Mouse (Mus musculus): ENCODE results near the gene Atpif1. TPM values are rescaled to one million over a fixed set of nuclear protein-coding genes. Genes with fewer than 3 reads are reported as not detected.

Atpif1 gene
- total RNA-seq, 1 experiment from 2014 or later: 1,217 TPM

DNA sequence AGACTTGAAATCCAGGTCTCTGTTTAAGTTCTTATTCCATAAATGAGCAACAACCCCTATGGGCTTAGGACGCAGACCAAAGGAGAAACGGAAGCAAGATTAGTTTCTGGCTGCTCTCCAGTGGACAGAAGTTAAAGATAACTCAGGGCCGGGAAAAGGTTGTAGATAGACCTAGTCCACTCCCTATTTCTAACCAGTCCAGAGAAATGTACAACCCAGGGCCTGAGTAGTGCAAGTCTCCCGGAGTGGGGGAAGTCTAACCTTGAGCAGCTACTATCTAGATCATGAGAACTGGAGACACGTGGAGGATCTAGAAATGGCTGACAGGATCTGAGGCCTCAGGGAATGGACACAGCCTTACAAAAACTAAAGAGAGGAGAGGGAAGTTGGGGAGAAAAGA is 963 bp downstream of the Atpif1 start:
- ATAC-seq (replicated peaks in 1 of 2; ENCODE audit: insufficient read depth in 1 of 2, low FRiP score in 2 of 2, low TSS enrichment in 1 of 2, low read depth in 1 of 2, poor library complexity in 2 of 2, severe bottlenecking in 2 of 2): no peak

DNA sequence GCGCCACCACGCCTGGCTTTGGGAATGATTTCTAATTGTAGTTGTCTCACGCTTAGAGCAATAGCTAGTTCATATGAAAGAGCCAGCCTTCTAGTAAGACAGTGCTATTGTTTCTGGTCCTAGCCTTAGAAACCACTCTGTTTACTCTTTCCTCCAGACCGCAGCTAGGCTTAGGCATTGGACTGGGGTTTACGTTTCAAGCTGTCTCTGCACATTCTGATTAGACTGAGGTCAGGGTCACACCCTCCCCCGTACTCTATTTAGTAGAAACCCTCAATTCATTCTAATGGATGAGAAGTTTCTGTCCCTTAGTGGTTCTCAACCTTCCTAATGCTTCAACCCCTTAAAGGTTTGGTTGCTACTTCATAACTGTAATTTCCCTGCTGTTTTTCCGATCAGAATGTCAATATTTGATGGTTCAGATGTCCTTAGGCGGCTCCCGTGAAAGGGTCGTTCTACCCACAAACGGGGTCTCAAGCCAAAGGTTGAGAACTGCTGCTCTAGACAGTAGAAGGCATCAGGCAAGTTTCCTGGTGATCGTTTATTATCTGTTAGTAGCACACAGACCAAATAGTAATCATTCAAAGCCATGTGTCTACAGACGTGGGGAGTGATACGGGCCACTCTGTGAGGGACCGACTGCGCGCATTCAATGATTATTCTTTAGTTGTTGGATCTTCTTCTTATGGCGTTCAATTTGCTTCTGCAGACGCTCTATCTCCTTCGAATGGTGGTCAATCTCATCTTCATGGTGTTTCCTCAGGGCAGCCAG is 3.2 kb downstream of the Atpif1 start:
- ATAC-seq (replicated peaks in 1 of 2; ENCODE audit: insufficient read depth in 1 of 2, low FRiP score in 2 of 2, low TSS enrichment in 1 of 2, low read depth in 1 of 2, poor library complexity in 2 of 2, severe bottlenecking in 2 of 2): no peak

DNA sequence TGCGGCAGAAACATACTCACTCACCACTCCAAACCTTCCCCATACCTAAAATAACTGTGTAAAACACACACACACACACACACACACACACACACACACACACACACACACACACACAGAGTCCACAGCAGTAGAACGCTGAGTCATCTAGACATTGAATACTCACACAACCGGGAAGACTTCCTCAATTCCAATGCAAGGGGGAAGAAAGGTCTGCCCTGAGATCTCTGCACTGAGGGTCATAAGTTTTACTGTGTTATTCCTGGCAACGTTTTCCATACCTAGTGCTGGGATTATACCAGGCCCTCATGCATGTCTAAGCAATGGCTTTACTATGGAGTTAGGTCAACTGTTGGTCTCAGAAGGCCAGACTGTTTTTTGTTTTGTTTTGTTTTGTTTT is 4.1 kb downstream of the Atpif1 start:
- no peak for ATAC-seq (replicated peaks in 1 of 2; ENCODE audit: insufficient read depth in 1 of 2, low FRiP score in 2 of 2, low TSS enrichment in 1 of 2, low read depth in 1 of 2, poor library complexity in 2 of 2, severe bottlenecking in 2 of 2)

DNA sequence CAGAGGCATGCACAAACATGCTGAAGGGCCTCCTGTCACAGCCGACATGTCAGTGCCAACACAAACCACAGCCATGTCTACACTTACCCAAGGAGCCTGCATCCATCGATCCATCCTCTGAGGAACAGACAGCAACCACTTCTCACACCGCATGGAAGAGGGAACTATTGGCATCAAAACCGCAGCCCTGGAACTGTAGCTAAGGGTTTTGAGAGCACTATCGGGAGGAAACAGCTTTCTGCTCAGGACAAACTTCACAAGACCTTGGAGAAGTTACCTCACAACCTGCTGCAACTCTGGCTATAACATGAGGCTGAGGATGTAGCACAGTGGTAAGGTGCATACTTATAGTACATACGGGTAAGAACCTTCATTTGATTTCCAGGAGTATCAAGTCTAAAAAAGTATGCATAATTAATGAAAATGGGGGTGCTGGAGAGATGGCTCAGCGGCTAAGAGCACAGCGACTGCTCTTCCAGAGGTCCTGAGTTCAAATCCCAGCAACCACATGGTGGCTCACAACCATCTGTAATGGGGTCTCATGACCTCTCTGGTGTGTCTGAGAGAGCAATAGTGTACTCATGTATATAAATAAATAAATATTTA is 5.4 kb downstream of the Atpif1 start:
- peak; percentile 51 to 72 for ATAC-seq (replicated peaks in 1 of 2; ENCODE audit: insufficient read depth in 1 of 2, low FRiP score in 2 of 2, low TSS enrichment in 1 of 2, low read depth in 1 of 2, poor library complexity in 2 of 2, severe bottlenecking in 2 of 2)

DNA sequence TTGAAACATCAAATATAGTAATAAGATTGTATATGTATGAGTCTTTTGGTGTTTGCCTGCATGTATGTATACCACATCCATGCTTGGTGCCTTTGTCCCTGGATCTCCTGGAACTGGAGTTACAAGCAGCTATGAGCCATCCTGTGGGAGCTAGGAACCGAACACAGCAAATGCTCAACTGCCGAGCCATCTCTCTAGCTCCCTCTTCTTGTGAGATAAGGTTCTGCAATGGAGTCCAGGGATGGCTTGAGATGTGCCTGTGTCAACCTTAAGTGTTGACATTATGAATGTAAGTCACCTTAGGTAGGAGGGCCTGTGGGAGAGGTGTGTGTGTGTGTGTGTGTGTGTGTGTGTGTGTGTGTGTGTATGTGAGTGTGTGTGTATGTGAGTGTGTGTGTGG is 6.8 kb downstream of the Atpif1 start:
- ATAC-seq (replicated peaks in 1 of 2; ENCODE audit: insufficient read depth in 1 of 2, low FRiP score in 2 of 2, low TSS enrichment in 1 of 2, low read depth in 1 of 2, poor library complexity in 2 of 2, severe bottlenecking in 2 of 2): no peak

DNA sequence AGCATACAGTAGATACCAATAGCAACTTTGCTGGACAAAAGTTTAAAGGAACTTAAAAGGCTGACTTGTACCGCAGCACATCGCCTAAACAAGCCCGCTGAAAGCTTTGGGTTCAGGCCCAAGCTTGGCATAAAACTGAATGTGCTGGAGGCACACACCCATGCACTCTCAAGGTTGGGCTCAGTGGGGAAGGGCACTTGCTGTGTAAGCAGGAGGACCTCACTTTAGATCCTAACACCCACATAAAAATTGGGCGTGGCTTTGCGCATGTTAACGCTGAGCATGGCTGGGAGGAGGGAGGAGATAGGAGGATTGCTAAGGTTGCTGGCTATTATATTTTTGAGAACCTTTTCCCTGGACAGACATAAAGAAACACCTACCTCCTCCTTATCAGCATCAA is 8.7 kb downstream of the Atpif1 start:
- ATAC-seq (replicated peaks in 1 of 2; ENCODE audit: insufficient read depth in 1 of 2, low FRiP score in 2 of 2, low TSS enrichment in 1 of 2, low read depth in 1 of 2, poor library complexity in 2 of 2, severe bottlenecking in 2 of 2): no peak

DNA sequence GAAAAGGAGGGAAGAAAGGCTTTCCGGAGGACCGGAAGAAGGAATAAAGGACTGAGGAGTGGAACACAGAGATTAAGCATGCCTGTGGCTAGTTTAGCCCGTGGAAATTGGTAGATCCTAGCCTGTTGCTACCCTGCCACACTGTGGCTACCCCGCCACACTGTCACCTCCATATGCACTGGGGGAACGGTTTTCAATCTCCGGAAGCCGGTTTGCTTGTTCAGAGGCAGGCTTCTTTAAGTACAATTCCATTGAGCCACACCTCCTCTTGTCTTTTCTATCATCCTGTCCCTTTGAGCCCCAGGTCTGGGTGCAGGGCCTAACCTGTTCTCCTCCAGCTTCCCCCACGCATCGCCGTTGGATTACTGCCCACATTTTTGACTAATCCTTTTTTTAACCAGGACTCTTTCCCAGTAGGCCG is 9.1 kb downstream of the Atpif1 start:
- no peak for ATAC-seq (replicated peaks in 1 of 2; ENCODE audit: insufficient read depth in 1 of 2, low FRiP score in 2 of 2, low TSS enrichment in 1 of 2, low read depth in 1 of 2, poor library complexity in 2 of 2, severe bottlenecking in 2 of 2)

DNA sequence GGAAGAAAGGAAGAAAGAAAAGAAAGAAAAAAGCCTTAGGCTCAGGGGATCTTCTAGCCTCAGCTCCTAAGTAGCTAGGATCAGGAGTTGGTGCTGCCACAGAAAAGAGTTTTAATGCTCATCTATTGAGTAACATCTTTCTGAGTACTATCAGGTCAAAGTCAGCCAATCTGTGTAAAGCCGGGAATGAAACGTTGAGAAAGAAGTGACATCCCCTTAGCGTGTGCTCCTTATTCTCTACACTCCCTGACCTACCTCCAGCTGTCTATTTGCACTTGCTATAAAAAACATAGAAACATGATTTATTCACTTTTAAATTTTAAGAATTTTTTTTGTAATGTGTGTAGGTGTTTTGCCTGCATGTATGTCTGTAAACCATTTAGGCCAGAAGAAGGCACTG is 14.3 kb downstream of the Atpif1 start:
- ATAC-seq (replicated peaks in 1 of 2; ENCODE audit: insufficient read depth in 1 of 2, low FRiP score in 2 of 2, low TSS enrichment in 1 of 2, low read depth in 1 of 2, poor library complexity in 2 of 2, severe bottlenecking in 2 of 2): no peak

DNA sequence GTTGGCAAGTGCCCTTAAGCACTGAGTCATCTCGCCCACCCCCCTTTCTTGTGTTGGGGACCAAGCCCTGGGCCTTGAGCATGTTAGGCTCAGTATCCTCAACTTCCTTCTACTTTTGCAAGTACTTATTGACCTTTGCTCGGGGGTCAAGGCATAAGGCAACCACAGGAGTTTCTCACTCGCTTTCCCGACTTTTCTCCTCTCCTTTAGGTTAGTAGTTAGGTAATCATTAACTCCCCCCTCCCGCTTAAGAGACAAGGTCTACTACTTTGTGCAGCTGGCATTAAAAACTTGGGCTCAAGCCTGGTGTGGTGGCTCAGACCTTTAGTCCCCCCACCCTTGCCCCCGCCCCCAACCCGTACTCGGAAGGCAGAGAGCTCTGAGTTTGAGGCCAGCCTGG is 15.4 kb downstream of the Atpif1 start:
- ATAC-seq (replicated peaks in 1 of 2; ENCODE audit: insufficient read depth in 1 of 2, low FRiP score in 2 of 2, low TSS enrichment in 1 of 2, low read depth in 1 of 2, poor library complexity in 2 of 2, severe bottlenecking in 2 of 2): no peak

DNA sequence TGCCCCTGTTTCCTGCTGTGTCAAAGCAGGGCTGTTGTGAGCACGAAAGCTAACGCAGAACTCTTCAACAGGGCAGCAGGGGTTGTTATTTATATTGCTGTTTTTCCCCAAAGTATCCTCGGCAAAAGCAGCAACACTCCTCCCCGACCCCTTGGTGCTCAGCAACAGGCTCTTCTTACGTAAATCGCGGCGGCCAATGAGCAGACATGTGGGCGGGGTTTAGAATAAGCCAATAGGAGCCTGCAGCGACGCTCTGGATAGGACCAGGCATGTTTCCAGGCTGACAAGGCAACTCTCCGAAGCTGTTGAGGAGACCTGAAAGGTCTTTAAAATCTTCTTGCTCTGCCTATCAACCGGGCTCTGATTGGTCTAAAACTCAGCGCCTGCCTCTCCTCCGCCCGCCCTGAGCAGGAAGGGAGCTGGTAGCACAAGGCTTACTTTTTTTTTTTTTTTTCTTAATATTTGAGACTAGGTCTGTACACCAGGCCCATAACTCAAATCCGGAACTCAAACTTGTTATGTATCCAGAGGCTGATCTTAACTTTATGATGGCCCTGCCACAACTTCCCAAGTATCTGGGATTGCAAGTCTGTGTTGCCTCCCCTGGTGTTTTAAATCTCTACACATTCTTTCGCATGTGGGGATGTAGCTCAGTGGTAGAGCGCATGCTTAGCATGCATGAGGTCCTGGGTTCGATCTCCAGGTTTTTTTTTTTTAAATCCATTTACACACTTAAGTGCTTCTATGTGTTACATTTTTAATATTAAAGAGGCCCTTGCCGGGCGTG is 17.9 kb downstream of the Atpif1 start:
- ATAC-seq (replicated peaks in 1 of 2; ENCODE audit: insufficient read depth in 1 of 2, low FRiP score in 2 of 2, low TSS enrichment in 1 of 2, low read depth in 1 of 2, poor library complexity in 2 of 2, severe bottlenecking in 2 of 2): peak; percentile 93 to 94

DNA sequence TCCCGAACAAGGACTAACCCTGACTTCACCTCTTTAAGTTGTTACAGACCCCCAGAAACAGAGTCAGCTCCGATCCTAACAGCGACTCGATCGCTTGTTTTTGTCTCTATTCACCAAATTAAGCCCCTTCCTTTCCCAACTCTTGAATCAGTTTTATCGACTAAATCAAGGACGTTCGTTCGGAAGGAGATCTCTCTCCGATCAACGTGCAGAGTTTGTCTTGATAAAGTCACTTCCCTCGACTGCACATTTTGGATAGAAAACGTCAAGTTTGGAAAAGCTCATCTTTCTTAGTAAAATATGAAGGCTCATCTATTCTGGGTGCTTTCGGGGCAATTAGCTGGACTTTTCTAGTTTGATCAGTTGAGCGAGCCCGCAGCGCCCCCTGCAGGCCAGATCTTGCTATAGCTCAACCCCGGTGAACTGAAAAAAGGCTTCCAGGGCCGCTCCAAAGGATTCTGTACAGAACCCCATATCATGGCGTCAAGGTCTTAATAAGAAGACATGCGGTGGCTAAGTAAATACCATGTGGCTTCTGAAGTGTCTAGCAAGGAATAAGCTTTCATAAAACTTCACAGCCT is 18.8 kb downstream of the Atpif1 start:
- peak; percentile 28 to 32; a peak in 3 of 4 replicates for ATAC-seq (replicated peaks in 1 of 2; ENCODE audit: insufficient read depth in 1 of 2, low FRiP score in 2 of 2, low TSS enrichment in 1 of 2, low read depth in 1 of 2, poor library complexity in 2 of 2, severe bottlenecking in 2 of 2)

DNA sequence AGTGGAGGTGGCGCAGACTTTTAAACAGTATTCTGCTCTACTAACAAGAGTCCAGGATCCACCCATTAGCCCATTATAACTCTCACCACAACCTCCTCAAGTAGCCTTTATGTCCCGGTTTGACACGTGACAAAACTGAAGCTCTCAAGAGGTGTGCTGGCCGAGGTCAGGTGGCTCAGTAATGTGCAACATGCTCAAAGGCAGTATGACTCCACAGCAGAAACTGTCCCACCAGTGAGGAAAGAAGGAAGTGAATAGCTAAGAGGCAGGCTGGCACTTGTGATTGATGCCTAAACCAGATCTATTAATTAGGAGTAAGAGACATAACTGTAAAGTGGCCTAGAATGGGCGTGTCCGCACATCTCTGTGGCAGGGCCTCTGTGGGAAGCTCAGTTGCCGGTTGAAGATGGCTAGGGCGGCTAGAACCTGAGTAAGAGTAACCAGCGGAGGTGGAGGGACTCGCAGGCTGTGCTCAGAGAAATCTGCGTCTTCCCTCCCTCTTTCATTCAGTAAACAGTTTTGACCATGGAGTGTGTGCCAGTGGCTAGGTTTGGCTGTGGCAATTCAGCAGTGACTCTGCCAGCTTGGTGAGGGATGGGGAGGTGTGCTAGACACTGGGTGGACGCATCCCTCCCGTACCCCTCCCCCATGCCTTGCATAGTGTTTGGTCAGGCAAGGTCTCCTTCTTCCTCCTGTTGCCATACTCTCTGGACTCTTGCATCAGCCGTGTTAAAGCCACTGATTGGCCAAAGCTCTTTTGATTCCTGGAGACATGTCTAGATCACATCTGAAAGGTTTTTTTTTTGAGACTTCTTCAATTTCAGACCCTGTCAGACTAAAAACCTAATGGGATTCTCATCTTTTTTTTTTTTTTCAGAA is 19.8 kb downstream of the Atpif1 start:
- no peak for ATAC-seq (replicated peaks in 1 of 2; ENCODE audit: insufficient read depth in 1 of 2, low FRiP score in 2 of 2, low TSS enrichment in 1 of 2, low read depth in 1 of 2, poor library complexity in 2 of 2, severe bottlenecking in 2 of 2)

DNA sequence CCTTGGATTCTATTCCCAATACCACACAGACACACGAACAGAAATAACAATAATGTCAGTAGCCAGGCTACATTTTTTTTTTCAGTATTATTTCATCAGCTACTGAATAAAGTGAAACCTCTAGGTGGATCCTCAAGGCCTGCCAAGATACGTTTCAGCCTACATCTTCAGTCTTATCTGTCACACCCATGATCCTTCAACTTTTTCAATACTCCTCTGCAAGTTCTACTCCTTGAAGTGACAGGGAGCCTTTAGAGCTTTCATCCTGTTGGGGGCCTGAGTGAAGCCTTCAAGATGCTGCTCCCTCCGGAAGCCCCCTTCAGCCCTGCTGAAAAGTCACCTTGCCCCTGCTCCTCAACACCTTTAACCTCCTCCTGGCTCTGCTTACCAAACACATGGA is 21.4 kb downstream of the Atpif1 start:
- ATAC-seq (replicated peaks in 1 of 2; ENCODE audit: insufficient read depth in 1 of 2, low FRiP score in 2 of 2, low TSS enrichment in 1 of 2, low read depth in 1 of 2, poor library complexity in 2 of 2, severe bottlenecking in 2 of 2): no peak

DNA sequence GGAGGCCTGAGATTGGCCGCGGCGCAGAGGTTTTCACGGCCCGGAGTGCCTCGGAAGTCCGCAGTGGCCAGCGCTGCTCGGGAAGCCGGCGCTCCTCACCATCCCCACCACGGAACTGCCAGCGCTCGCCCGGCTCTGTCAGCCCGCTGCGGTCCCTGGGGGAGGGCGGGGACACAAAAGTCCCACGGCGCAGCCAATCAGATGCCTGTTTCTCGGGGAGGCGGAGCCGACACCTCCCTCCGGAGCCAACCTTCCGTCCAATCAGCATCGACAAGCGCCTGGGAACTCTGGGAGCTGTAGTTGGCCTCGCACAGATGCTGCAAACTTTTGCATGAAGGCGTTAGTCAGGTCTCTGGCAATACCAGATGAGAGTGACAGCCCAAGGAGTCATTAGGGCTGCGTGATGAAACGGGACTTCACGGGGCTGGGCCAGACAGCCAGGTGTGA is 23.1 kb downstream of the Atpif1 start, which contains the start of gene Sesn2:
Gene Sesn2 (minus strand): TSS at position 150 of the 447 bp plus-strand sequence.
- ATAC-seq (replicated peaks in 1 of 2; ENCODE audit: insufficient read depth in 1 of 2, low FRiP score in 2 of 2, low TSS enrichment in 1 of 2, low read depth in 1 of 2, poor library complexity in 2 of 2, severe bottlenecking in 2 of 2): peak; percentile 87 to 93

DNA sequence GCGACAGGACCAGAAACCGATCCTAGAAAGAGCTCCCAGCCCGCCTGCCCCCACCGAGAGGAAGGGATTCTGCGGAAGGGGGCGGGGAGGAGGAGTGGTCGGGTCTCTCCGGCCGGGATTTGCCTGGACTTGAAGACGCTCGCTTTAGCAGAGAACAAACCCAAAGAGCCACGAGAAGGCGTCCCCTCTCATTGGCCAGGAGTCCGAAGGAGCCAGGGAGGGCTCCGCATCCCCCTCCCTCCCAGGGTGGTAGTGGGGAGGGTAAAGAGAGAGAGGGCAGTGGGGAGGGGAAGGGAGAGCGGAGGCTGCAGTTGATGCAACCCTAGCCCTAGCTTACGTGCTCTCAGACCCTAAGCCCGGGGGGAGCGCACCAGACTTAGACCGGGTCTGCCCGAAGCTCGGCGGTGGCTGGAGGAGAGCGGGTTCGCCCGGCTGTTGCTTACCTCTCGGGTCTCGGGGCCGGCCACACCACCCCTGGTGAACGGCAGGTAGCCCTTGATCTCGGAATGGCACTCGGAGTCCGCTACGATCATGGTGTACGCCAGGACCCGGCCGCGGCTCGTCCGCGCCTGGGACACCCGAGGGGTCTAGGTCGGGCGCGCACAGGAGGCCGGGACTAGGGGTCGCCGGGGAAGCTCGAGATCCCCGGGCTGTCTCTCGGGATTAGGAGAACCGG is 23.7 kb downstream of the Atpif1 start:
- peak in 1 of 2 experiments; percentile 16; a peak in 1 of 4 replicates for ATAC-seq (replicated peaks in 1 of 2; ENCODE audit: insufficient read depth in 1 of 2, low FRiP score in 2 of 2, low TSS enrichment in 1 of 2, low read depth in 1 of 2, poor library complexity in 2 of 2, severe bottlenecking in 2 of 2)

DNA sequence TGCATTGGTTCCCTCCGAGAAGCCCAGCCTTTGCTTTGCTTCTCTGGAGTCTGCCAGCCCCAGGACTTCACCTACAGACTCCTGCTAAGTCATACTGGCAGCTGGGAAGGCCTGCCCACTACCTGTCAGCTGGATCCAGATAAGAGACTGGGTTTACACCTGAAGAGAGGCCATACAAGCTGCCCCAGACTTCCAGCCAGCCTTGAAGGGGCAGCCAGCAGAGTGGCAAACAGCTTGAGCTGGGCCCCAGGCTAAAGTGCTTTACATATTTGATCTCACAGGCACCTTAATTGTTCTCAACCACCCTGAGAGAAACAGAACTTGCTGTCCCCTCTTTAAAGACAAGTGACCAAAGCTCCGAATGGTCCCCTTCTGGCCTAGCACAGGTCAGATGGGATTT is 26.2 kb downstream of the Atpif1 start:
- ATAC-seq (replicated peaks in 1 of 2; ENCODE audit: insufficient read depth in 1 of 2, low FRiP score in 2 of 2, low TSS enrichment in 1 of 2, low read depth in 1 of 2, poor library complexity in 2 of 2, severe bottlenecking in 2 of 2): no peak

Data from hematopoietic stem cell, adult 5-6 weeks (primary cell).